Mouse (Mus musculus): ENCODE measurements around the gene Ctcf.

- TF ChIP-seq CTCF (IDR thresholded peaks at IDR 0.05; ENCODE audit: low read depth, low read length) (peak; percentile 100), POLR2A (IDR thresholded peaks at IDR 0.05; ENCODE audit: extremely low read depth, insufficient read depth, low read length) (no peak)
These were observed 13.9 kb upstream of the Ctcf start for GRCm38 (mm10) chr8:105622421-105622920.
